Mouse (Mus musculus): ENCODE results near the gene Rundc3a. TPM values are rescaled to one million over a fixed set of nuclear protein-coding genes. Genes with fewer than 3 reads are reported as not detected.

The Rundc3a gene
- total and polyA plus RNA-seq, 3 experiments: 0.16 TPM; not detected in 2

DNA sequence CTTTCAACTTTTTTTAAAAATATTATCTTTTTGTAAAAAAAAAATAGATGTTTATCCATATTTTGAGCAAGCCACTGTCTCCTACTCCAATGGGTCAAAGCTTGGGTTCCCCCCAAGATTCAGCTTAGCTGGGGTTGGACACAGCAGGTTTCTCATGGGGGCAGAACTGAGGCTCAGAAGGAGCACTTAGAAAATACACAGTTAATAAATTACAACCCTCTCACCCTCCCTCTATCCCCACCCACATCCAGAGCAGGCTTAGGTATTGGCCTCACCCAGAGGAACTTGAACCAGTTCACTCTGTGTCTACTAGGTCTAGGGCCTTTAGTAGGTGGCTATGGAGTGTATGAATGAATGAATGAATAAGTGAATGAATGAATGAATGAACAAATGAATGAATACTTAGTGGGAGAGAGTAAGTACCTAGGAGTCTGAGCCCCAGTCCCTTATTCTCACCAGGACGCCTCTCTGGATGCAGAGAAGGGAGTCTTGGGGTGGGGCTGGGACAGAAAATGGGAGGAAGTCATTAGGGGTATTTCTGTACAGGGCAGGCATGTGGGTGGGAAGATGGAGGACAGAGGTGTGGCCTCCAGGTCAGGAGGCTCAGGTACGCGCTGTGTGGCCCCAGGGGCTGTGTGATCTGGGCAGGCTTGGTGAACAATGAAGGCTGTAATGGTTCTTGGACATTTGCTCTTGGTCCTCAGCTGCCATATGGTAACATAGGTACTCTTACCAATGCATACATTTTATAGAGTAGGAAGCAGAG, 43.8 kb upstream of the Rundc3a start:
- Histone ChIP-seq H3K4me1 (ENCODE audit: insufficient read depth, low read depth, low read length) (peaks cover 9% of the 10 kb centered on the region), H3K36me3 (replicated peaks) (no peaks in the 10 kb centered on the region), H3K9me3 (replicated peaks) (no peaks in the 10 kb centered on the region), H3K27me3 (ENCODE audit: insufficient read depth, low read length) (peaks cover 86% of the 10 kb centered on the region), H3K4me3 (ENCODE audit: low read depth, low read length) (no peak overlapping the region)
- DNase-seq (ENCODE audit: low spot score): no peak
- no peak for ATAC-seq (ENCODE audit: extremely low read depth, insufficient number of reproducible peaks, low FRiP score, poor library complexity, severe bottlenecking)
- TF ChIP-seq TAL1 (conservative IDR thresholded peaks at IDR 0.05; ENCODE audit: low read depth, low read length) (no peak), CTCF (IDR thresholded peaks at IDR 0.05; ENCODE audit: low read depth, low read length) (no peak), GATA2 (IDR thresholded peaks at IDR 0.05; ENCODE audit: borderline replicate concordance, low read depth, low read length) (no peak), GATA1 (IDR thresholded peaks at IDR 0.05; ENCODE audit: borderline replicate concordance, low read length) (no peak), POLR2AphosphoS5 (IDR thresholded peaks at IDR 0.05; ENCODE audit: insufficient replicate concordance, low read depth, low read length) (no peak)

GRCm38 (mm10) chr11:102350416-102350815, 42.8 kb upstream of the Rundc3a start:
- Histone ChIP-seq H3K36me3 (replicated peaks) (no peaks in the 10 kb centered on the region), H3K4me3 (ENCODE audit: low read depth, low read length) (no peak overlapping the region), H3K4me1 (ENCODE audit: insufficient read depth, low read depth, low read length) (peaks cover 10% of the 10 kb centered on the region), H3K9me3 (replicated peaks) (no peaks in the 10 kb centered on the region), H3K27me3 (ENCODE audit: insufficient read depth, low read length) (peaks cover 83% of the 10 kb centered on the region)
- ATAC-seq (ENCODE audit: extremely low read depth, insufficient number of reproducible peaks, low FRiP score, poor library complexity, severe bottlenecking) (no peak), DNase-seq (ENCODE audit: low spot score) (no peak)
- TF ChIP-seq GATA2 (IDR thresholded peaks at IDR 0.05; ENCODE audit: borderline replicate concordance, low read depth, low read length): no peak
- no peak for TF ChIP-seq POLR2AphosphoS5 (IDR thresholded peaks at IDR 0.05; ENCODE audit: insufficient replicate concordance, low read depth, low read length)
- TF ChIP-seq TAL1 (conservative IDR thresholded peaks at IDR 0.05; ENCODE audit: low read depth, low read length): no peak
- TF ChIP-seq GATA1 (IDR thresholded peaks at IDR 0.05; ENCODE audit: borderline replicate concordance, low read length): no peak
- no peak for TF ChIP-seq CTCF (IDR thresholded peaks at IDR 0.05; ENCODE audit: low read depth, low read length)

DNA sequence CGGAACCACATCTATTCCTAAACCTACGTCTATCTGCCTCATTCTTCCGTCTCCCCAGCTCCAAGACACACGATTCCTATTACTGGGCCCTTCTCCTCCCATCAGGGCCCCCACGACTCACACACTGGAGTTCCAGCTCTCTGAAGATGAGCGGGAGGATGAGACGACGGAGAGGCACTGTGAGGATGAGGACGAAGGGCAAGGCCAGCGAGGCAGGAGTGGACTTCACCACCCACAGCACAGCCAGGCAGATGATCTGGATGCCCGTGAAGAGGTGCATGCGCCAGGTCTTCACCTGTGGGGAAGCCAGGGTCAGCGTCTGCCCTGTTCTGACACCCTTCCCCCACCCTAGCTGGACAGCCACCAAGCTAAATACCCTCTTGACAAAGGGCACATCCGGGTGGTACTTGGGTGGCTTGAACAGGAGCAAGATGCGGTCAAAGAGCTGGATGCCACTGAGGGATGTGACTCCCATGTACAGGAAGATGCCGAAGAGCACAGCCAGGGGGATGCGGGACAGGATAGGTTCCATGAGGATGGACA, 42.2 kb upstream of the Rundc3a start:
- Histone ChIP-seq H3K4me3 (ENCODE audit: low read depth, low read length) (no peak overlapping the region), H3K36me3 (replicated peaks) (no peaks in the 10 kb centered on the region), H3K9me3 (replicated peaks) (no peaks in the 10 kb centered on the region), H3K27me3 (ENCODE audit: insufficient read depth, low read length) (peaks cover 86% of the 10 kb centered on the region), H3K4me1 (ENCODE audit: insufficient read depth, low read depth, low read length) (peaks cover 12% of the 10 kb centered on the region)
- TF ChIP-seq GATA1 (IDR thresholded peaks at IDR 0.05; ENCODE audit: borderline replicate concordance, low read length) (no peak), TAL1 (conservative IDR thresholded peaks at IDR 0.05; ENCODE audit: low read depth, low read length) (no peak), CTCF (IDR thresholded peaks at IDR 0.05; ENCODE audit: low read depth, low read length) (no peak), GATA2 (IDR thresholded peaks at IDR 0.05; ENCODE audit: borderline replicate concordance, low read depth, low read length) (no peak), POLR2AphosphoS5 (IDR thresholded peaks at IDR 0.05; ENCODE audit: insufficient replicate concordance, low read depth, low read length) (no peak)
- ATAC-seq (ENCODE audit: extremely low read depth, insufficient number of reproducible peaks, low FRiP score, poor library complexity, severe bottlenecking): no peak
- DNase-seq (ENCODE audit: low spot score): no peak

DNA sequence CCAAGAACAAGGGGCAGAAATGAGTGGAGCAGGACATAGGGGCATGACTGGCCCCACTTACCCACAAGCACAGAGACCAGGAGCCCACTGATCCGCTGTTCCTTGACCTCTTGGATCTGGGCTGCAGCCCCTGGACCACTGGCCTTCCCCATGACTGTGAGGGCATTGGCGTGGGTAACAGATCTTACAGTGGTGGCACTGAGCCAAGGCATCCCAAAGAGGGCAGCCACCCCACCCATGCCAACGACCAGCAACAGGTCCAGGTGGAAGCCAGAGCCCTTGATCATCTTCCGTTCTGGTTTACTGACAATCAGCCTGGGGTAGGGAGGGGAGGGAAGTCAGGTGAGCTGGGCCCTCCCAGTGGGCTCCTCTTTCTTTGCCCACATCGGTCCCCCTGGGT, 40.8 kb upstream of the Rundc3a start:
- no peak for DNase-seq (ENCODE audit: low spot score)
- Histone ChIP-seq H3K27me3 (ENCODE audit: insufficient read depth, low read length) (peaks cover 91% of the 10 kb centered on the region), H3K4me3 (ENCODE audit: low read depth, low read length) (no peak overlapping the region), H3K36me3 (replicated peaks) (no peaks in the 10 kb centered on the region), H3K4me1 (ENCODE audit: insufficient read depth, low read depth, low read length) (peaks cover 12% of the 10 kb centered on the region), H3K9me3 (replicated peaks) (no peaks in the 10 kb centered on the region)
- no peak for ATAC-seq (ENCODE audit: extremely low read depth, insufficient number of reproducible peaks, low FRiP score, poor library complexity, severe bottlenecking)
- TF ChIP-seq GATA1 (IDR thresholded peaks at IDR 0.05; ENCODE audit: borderline replicate concordance, low read length) (no peak), CTCF (IDR thresholded peaks at IDR 0.05; ENCODE audit: low read depth, low read length) (no peak), GATA2 (IDR thresholded peaks at IDR 0.05; ENCODE audit: borderline replicate concordance, low read depth, low read length) (no peak), POLR2AphosphoS5 (IDR thresholded peaks at IDR 0.05; ENCODE audit: insufficient replicate concordance, low read depth, low read length) (no peak), TAL1 (conservative IDR thresholded peaks at IDR 0.05; ENCODE audit: low read depth, low read length) (no peak)

DNA sequence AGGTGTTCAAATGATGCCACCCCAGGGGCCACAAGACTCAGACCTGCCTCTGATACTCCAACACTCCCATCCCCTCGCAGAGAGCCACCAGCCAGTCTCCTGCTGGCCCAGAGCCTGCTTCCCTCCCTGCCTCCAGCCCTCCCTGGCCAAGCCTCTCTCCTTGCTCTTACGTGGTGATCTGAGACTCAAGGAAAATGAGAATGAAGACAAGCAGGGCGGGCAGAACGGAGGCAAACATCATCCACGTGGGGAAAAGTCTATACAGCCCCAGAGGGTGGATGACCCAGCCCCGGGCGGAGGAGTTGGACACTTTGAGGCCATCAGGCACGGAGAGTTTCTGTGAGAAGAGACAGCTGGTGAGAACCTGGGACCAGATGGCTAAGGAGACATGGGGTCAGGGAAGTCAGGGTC, 40.2 kb upstream of the Rundc3a start:
- H3K4me3 ChIP-seq (ENCODE audit: low read depth, low read length): no peak overlapping the region
- H3K4me1 ChIP-seq (ENCODE audit: insufficient read depth, low read depth, low read length): peaks cover 12% of the 10 kb centered on the region
- TF ChIP-seq GATA2 (IDR thresholded peaks at IDR 0.05; ENCODE audit: borderline replicate concordance, low read depth, low read length) (no peak), POLR2AphosphoS5 (IDR thresholded peaks at IDR 0.05; ENCODE audit: insufficient replicate concordance, low read depth, low read length) (no peak), GATA1 (IDR thresholded peaks at IDR 0.05; ENCODE audit: borderline replicate concordance, low read length) (no peak), CTCF (IDR thresholded peaks at IDR 0.05; ENCODE audit: low read depth, low read length) (no peak), TAL1 (conservative IDR thresholded peaks at IDR 0.05; ENCODE audit: low read depth, low read length) (no peak)
- no peaks in the 10 kb centered on the region for H3K9me3 ChIP-seq (replicated peaks)
- DNase-seq (ENCODE audit: low spot score) (no peak), ATAC-seq (ENCODE audit: extremely low read depth, insufficient number of reproducible peaks, low FRiP score, poor library complexity, severe bottlenecking) (no peak)
- H3K36me3 ChIP-seq (replicated peaks): no peaks in the 10 kb centered on the region
- H3K27me3 ChIP-seq (ENCODE audit: insufficient read depth, low read length): peaks cover 92% of the 10 kb centered on the region

DNA sequence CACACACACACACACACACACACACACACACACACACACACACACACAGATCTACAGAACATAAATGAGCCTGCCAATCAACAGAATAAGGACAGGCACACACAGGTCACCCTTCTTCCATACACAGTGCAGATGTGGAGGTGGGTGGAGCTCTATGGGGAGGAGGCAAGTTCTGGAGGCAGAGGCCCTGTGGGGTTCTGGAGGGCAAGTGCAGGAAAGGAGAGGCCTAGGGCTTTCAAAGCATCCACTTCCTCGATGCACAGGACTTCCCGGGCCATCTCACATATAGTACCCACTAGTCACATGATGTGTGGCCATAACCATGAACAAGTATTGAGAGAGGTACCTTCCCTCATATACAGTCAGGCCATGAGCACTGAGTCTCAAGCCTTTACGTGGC, 37.7 kb upstream of the Rundc3a start:
- ATAC-seq (ENCODE audit: extremely low read depth, insufficient number of reproducible peaks, low FRiP score, poor library complexity, severe bottlenecking): no peak
- Histone ChIP-seq H3K9me3 (replicated peaks) (no peaks in the 10 kb centered on the region), H3K4me1 (ENCODE audit: insufficient read depth, low read depth, low read length) (peaks cover 12% of the 10 kb centered on the region), H3K4me3 (ENCODE audit: low read depth, low read length) (no peak overlapping the region), H3K36me3 (replicated peaks) (no peaks in the 10 kb centered on the region), H3K27me3 (ENCODE audit: insufficient read depth, low read length) (peaks cover 94% of the 10 kb centered on the region)
- DNase-seq (ENCODE audit: low spot score): no peak
- TF ChIP-seq POLR2AphosphoS5 (IDR thresholded peaks at IDR 0.05; ENCODE audit: insufficient replicate concordance, low read depth, low read length) (no peak), TAL1 (conservative IDR thresholded peaks at IDR 0.05; ENCODE audit: low read depth, low read length) (no peak), GATA1 (IDR thresholded peaks at IDR 0.05; ENCODE audit: borderline replicate concordance, low read length) (no peak), GATA2 (IDR thresholded peaks at IDR 0.05; ENCODE audit: borderline replicate concordance, low read depth, low read length) (no peak), CTCF (IDR thresholded peaks at IDR 0.05; ENCODE audit: low read depth, low read length) (no peak)
